Mouse (Mus musculus) brain, adult 2 months (tissue): ENCODE results near the gene Fads1.

Experiments used
- DNase-seq: peaks from one replicate; pipeline ENCODE4 v3.0.0; 2011; ENCODE audit warnings: low read depth, low spot score

Gene Fads1

GRCm38 (mm10) chr19:10176477-10176876 lies 6.2 kb upstream of the Fads1 start:
- DNase-seq: no peak

- no peak for DNase-seq
Measured at GRCm38 (mm10) chr19:10176941-10177372, 5.7 kb upstream of the Fads1 start.

GRCm38 (mm10) chr19:10181225-10181624 lies 1.5 kb upstream of the Fads1 start:
- peak; percentile 86 for DNase-seq

GRCm38 (mm10) chr19:10182142-10182541 lies 546 bp upstream of the Fads1 start:
- DNase-seq: peak; percentile 67

GRCm38 (mm10) chr19:10183299-10183983 lies 753 bp downstream of the Fads1 start:
- DNase-seq: peak; percentile 97

- DNase-seq: peak; percentile 65
Measured at GRCm38 (mm10) chr19:10184096-10184495, 1.4 kb downstream of the Fads1 start.

GRCm38 (mm10) chr19:10185876-10186275 lies 3.2 kb downstream of the Fads1 start:
- no peak for DNase-seq

GRCm38 (mm10) chr19:10186569-10186968 lies 3.9 kb downstream of the Fads1 start:
- no peak for DNase-seq

- peak; percentile 95 for DNase-seq
Measured at GRCm38 (mm10) chr19:10188281-10188811, 5.7 kb downstream of the Fads1 start.

GRCm38 (mm10) chr19:10189022-10189421 lies 6.3 kb downstream of the Fads1 start:
- no peak for DNase-seq

- DNase-seq: no peak
Measured at GRCm38 (mm10) chr19:10189940-10190339, 7.3 kb downstream of the Fads1 start.

GRCm38 (mm10) chr19:10190796-10191195 lies 8.1 kb downstream of the Fads1 start:
- DNase-seq: peak; percentile 79

GRCm38 (mm10) chr19:10191326-10191725 lies 8.6 kb downstream of the Fads1 start:
- peak; percentile 51 for DNase-seq

- DNase-seq: no peak
Measured at GRCm38 (mm10) chr19:10194337-10194736, 11.6 kb downstream of the Fads1 start.

- no peak for DNase-seq
Measured at GRCm38 (mm10) chr19:10195252-10195651, 12.6 kb downstream of the Fads1 start.

GRCm38 (mm10) chr19:10197130-10197529 lies 14.4 kb downstream of the Fads1 start:
- DNase-seq: no peak

- no peak for DNase-seq
Measured at GRCm38 (mm10) chr19:10198286-10198685, 15.6 kb downstream of the Fads1 start.

- DNase-seq: peak; percentile 92
Measured at GRCm38 (mm10) chr19:10198723-10199122, 16.0 kb downstream of the Fads1 start.

GRCm38 (mm10) chr19:10203146-10203847 lies 20.6 kb downstream of the Fads1 start:
- DNase-seq: no peak

GRCm38 (mm10) chr19:10203848-10204615 lies 21.3 kb downstream of the Fads1 start, which contains the start of the genes Tmem258 and Fen1:
TSS of gene Tmem258 (plus strand) at chr19:10204014.
TSS of gene Fen1 (minus strand) at chr19:10204169.
- DNase-seq: peak; percentile 95

GRCm38 (mm10) chr19:10204616-10205001 lies 21.9 kb downstream of the Fads1 start:
- DNase-seq: peak; percentile 91

- DNase-seq: no peak
Measured at GRCm38 (mm10) chr19:10205051-10205450, 22.4 kb downstream of the Fads1 start.
